Mouse (Mus musculus) MEL (cell line): ENCODE measurements at regions not wholly inside any gene's neighbourhood (a gene's known extent, or its start where the extent isn't known, plus 50 kb on each side); places are given as distances from the start of the nearest gene placed in this dataset.

ENCODE experiments used
- DNase-seq: peaks from one replicate; pipeline ENCODE4 v3.0.0; 2011; ENCODE audit warnings: low read depth, low spot score
- H3K27ac ChIP-seq: 2 replicates; pipeline ENCODE4 v1.5.1; 2012; ENCODE audit warnings: low read depth, mild to moderate bottlenecking, control low read depth, low read length, moderate library complexity; ENCODE audit not compliant: control insufficient read depth
- H3K27me3 ChIP-seq, 2 experiments: fragments of 150-350 bp in 1 of 2; sonication (generic) in 1 of 2; 2 replicates each; pipeline ENCODE4 v1.6.1; 2012; ENCODE audit warnings: low read length in 2 of 2, mild to moderate bottlenecking in 2 of 2, improper control_type of control experiment in 1 of 2, moderate library complexity in 1 of 2; ENCODE audit not compliant: insufficient read depth in 2 of 2, control insufficient read depth in 1 of 2
- H3K36me3 ChIP-seq, 2 experiments: 2 replicates each; pipeline ENCODE4 v1.6.1; 2012 to 2014; ENCODE audit warnings: low read length in 2 of 2, improper control_type of control experiment in 1 of 2, inconsistent platforms in 1 of 2, mild to moderate bottlenecking in 1 of 2; ENCODE audit not compliant: insufficient read depth in 2 of 2, control insufficient read depth in 1 of 2
- H3K4me1 ChIP-seq, 2 experiments: fragments of 150-350 bp in 1 of 2; sonication (generic) in 1 of 2; 2 replicates each; pipeline ENCODE4 v1.6.1; 2012; ENCODE audit warnings: low read length in 2 of 2, improper control_type of control experiment in 1 of 2, mild to moderate bottlenecking in 1 of 2; ENCODE audit not compliant: insufficient read depth in 2 of 2, control insufficient read depth in 1 of 2
- H3K4me3 ChIP-seq, 2 experiments: fragments of 150-350 bp in 1 of 2; sonication (generic) in 1 of 2; 2 replicates each; pipeline ENCODE4 v1.5.1; 2012; ENCODE audit warnings: low read depth in 2 of 2, low read length in 2 of 2, mild to moderate bottlenecking in 2 of 2, moderate library complexity in 2 of 2, control low read depth in 1 of 2, improper control_type of control experiment in 1 of 2; ENCODE audit not compliant: control insufficient read depth in 1 of 2, insufficient read depth in 1 of 2
- H3K79me2 ChIP-seq: 2 replicates; pipeline ENCODE4 v1.6.1; 2012; ENCODE audit warnings: mild to moderate bottlenecking, low read length, moderate library complexity; ENCODE audit not compliant: control insufficient read depth, poor library complexity, insufficient read depth
- H3K9ac ChIP-seq: 2 replicates; pipeline ENCODE4 v1.6.1; 2012; ENCODE audit warnings: low read depth, mild to moderate bottlenecking, control low read depth, low read length, moderate library complexity; ENCODE audit not compliant: control insufficient read depth, poor library complexity, severe bottlenecking
- H3K9me3 ChIP-seq: fragments of 150-350 bp; sonication (generic); replicated peaks from 2 replicates; pipeline ENCODE4 v1.6.1; 2012; ENCODE audit warnings: mild to moderate bottlenecking, low read length, improper control_type of control experiment, moderate library complexity; ENCODE audit not compliant: insufficient read depth
- ELF1 ChIP-seq: IDR thresholded peaks from 2 replicates; pipeline ENCODE4 v1.6.1; 2014; ENCODE audit warnings: low read depth, mild to moderate bottlenecking, inconsistent platforms, low read length, improper control_type of control experiment, moderate library complexity
- EP300 ChIP-seq, 2 experiments: IDR thresholded peaks; 2 replicates each; pipeline ENCODE4 v1.6.1; 2011; ENCODE audit warnings: improper control_type of control experiment in 2 of 2, low read length in 2 of 2, low read depth in 1 of 2, mild to moderate bottlenecking in 1 of 2
- ETS1 ChIP-seq: IDR thresholded peaks from 2 replicates; pipeline ENCODE4 v1.6.1; 2012; ENCODE audit warnings: low read depth, mild to moderate bottlenecking, inconsistent platforms, low read length, improper control_type of control experiment, moderate library complexity
- GATA1 ChIP-seq: IDR thresholded peaks from 2 replicates; pipeline ENCODE4 v1.6.1; 2011; ENCODE audit warnings: low read depth, low read length, improper control_type of control experiment
- MAX ChIP-seq: IDR thresholded peaks from 2 replicates; pipeline ENCODE4 v1.6.1; 2011; ENCODE audit warnings: low read length, improper control_type of control experiment
- MAZ ChIP-seq: IDR thresholded peaks from 2 replicates; pipeline ENCODE4 v1.6.1; 2012; ENCODE audit warnings: low read depth, mild to moderate bottlenecking, inconsistent platforms, low read length, improper control_type of control experiment
- POLR2A ChIP-seq, 2 experiments: IDR thresholded peaks; 2 replicates each; pipeline ENCODE4 v1.6.1; 2011 to 2012; ENCODE audit warnings: low read length in 2 of 2, mild to moderate bottlenecking in 2 of 2, control low read depth in 1 of 2, improper control_type of control experiment in 1 of 2, low read depth in 1 of 2, moderate library complexity in 1 of 2; ENCODE audit not compliant: control insufficient read depth in 1 of 2, insufficient read depth in 1 of 2, poor library complexity in 1 of 2
- POLR2AphosphoS5 ChIP-seq: IDR thresholded peaks from 2 replicates; pipeline ENCODE4 v1.6.1; 2012; ENCODE audit warnings: low read depth, borderline replicate concordance, mild to moderate bottlenecking, inconsistent platforms, low read length, moderate library complexity, mixed read lengths
- RCOR1 ChIP-seq: IDR thresholded peaks from 2 replicates; pipeline ENCODE4 v1.6.1; 2012; ENCODE audit warnings: low read depth, mild to moderate bottlenecking, inconsistent platforms, low read length, improper control_type of control experiment
- SIN3A ChIP-seq: IDR thresholded peaks from 2 replicates; pipeline ENCODE4 v1.6.1; 2012; ENCODE audit warnings: low read length, improper control_type of control experiment, inconsistent platforms
- TAL1 ChIP-seq: IDR thresholded peaks from 2 replicates; pipeline ENCODE4 v1.6.1; 2012; ENCODE audit warnings: mild to moderate bottlenecking, inconsistent platforms, low read length, moderate library complexity, mixed read lengths
- TBP ChIP-seq: IDR thresholded peaks from 2 replicates; pipeline ENCODE4 v1.8.0; 2011; ENCODE audit warnings: low read depth, low read length, improper control_type of control experiment
- TCF12 ChIP-seq: IDR thresholded peaks from 2 replicates; pipeline ENCODE4 v1.6.1; 2014; ENCODE audit warnings: low read depth, mild to moderate bottlenecking, inconsistent platforms, low read length, improper control_type of control experiment, moderate library complexity
- UBTF ChIP-seq: IDR thresholded peaks from 2 replicates; pipeline ENCODE4 v1.6.1; 2012; ENCODE audit warnings: low read depth, mild to moderate bottlenecking, inconsistent platforms, low read length, improper control_type of control experiment, moderate library complexity, borderline replicate concordance; ENCODE audit not compliant: insufficient read depth
- ZC3H11A ChIP-seq: IDR thresholded peaks from 2 replicates; pipeline ENCODE4 v1.6.1; 2012; ENCODE audit warnings: low read depth, mild to moderate bottlenecking, inconsistent platforms, low read length, improper control_type of control experiment
- ZNF384 ChIP-seq: IDR thresholded peaks from 2 replicates; pipeline ENCODE4 v1.6.1; 2012; ENCODE audit warnings: low read depth, mild to moderate bottlenecking, inconsistent platforms, low read length, improper control_type of control experiment

- no peaks in the 10 kb centered on the region for H3K9me3 ChIP-seq
- DNase-seq, result no peak
- H3K4me1 ChIP-seq, result peaks cover 15 to 32% of the 10 kb centered on the region in 2 experiments
- TF ChIP-seq UBTF (no peak), MAX (no peak), POLR2AphosphoS5 (no peak), ELF1 (no peak), ETS1 (no peak), EP300 (IDR thresholded peaks at IDR 0.05; ENCODE audit: low read depth in 1 of 2, low read length in 2 of 2) (no peak), ZNF384 (no peak), GATA1 (no peak), MAZ (no peak), SIN3A (no peak), RCOR1 (no peak)
- no peaks in the 10 kb centered on the region for H3K79me2 ChIP-seq
- H3K9ac ChIP-seq, result no peak overlapping the region
- H3K4me3 ChIP-seq, result no peak overlapping the region
- no peak overlapping the region for H3K27ac ChIP-seq
- peaks cover 0 to 29% of the 10 kb centered on the region in 2 experiments; a peak in 2 of 4 replicates for H3K36me3 ChIP-seq
- H3K27me3 ChIP-seq, result no peaks in the 10 kb centered on the region
Measured at GRCm38 (mm10) chr5:43050961-43051517, 181.9 kb upstream of the Cpeb2 start.

GRCm38 (mm10) chr5:43052668-43053067, 180.3 kb upstream of the Cpeb2 start:
- Histone ChIP-seq H3K27ac (no peak overlapping the region), H3K36me3 (peaks cover 0 to 20% of the 10 kb centered on the region in 2 experiments; a peak in 2 of 4 replicates), H3K27me3 (no peaks in the 10 kb centered on the region), H3K4me3 (no peak overlapping the region), H3K79me2 (no peaks in the 10 kb centered on the region), H3K9me3 (no peaks in the 10 kb centered on the region), H3K4me1 (peaks cover 9 to 28% of the 10 kb centered on the region in 2 experiments), H3K9ac (no peak overlapping the region)
- peak; percentile 13; the same call in 1 of the 2 replicates for TF ChIP-seq TCF12
- no peak for TF ChIP-seq TAL1
- TF ChIP-seq ZC3H11A, result no peak
- no peak for TF ChIP-seq POLR2A (IDR thresholded peaks at IDR 0.05; ENCODE audit: control insufficient read depth in 1 of 2, insufficient read depth in 1 of 2, low read depth in 1 of 2, low read length in 2 of 2, poor library complexity in 1 of 2)
- TF ChIP-seq GATA1, result no peak
- TF ChIP-seq TBP, result no peak
- DNase-seq, result no peak
